Mouse (Mus musculus) ES-Bruce4 (cell line): ENCODE results near the gene Igdcc3. TPM values are rescaled to one million over a fixed set of nuclear protein-coding genes. Genes with fewer than 3 reads are reported as not detected.

Experiments
- H3K27ac ChIP-seq: 2 replicates; pipeline ENCODE4 v1.5.1; 2012; ENCODE audit warnings: low read length, inconsistent platforms; ENCODE audit not compliant: insufficient read depth
- H3K27me3 ChIP-seq: 2 replicates; pipeline ENCODE4 v1.6.1; 2012; ENCODE audit warnings: mild to moderate bottlenecking, low read length, inconsistent platforms; ENCODE audit not compliant: control insufficient read depth, poor library complexity, insufficient read depth, severe bottlenecking
- H3K36me3 ChIP-seq: 2 replicates; pipeline ENCODE4 v1.6.1; 2012; ENCODE audit warnings: inconsistent platforms, mild to moderate bottlenecking, low read length, moderate library complexity; ENCODE audit not compliant: control insufficient read depth, poor library complexity, insufficient read depth, severe bottlenecking
- H3K4me1 ChIP-seq: one replicate; pipeline ENCODE4 v1.8.1; 2011; ENCODE audit warnings: low read length; ENCODE audit not compliant: control insufficient read depth, insufficient read depth
- H3K4me3 ChIP-seq: 2 replicates; pipeline ENCODE4 v1.5.1; 2011; ENCODE audit warnings: low read depth, mild to moderate bottlenecking, low read length
- H3K9ac ChIP-seq: 2 replicates; pipeline ENCODE4 v1.6.1; 2012; ENCODE audit warnings: low read depth, mild to moderate bottlenecking, inconsistent platforms; ENCODE audit not compliant: poor library complexity, severe bottlenecking
- H3K9me3 ChIP-seq: replicated peaks from 2 replicates; pipeline ENCODE4 v1.6.1; 2012; ENCODE audit warnings: mild to moderate bottlenecking, low read length, inconsistent platforms; ENCODE audit not compliant: control insufficient read depth, poor library complexity, insufficient read depth, severe bottlenecking
- CTCF ChIP-seq: IDR thresholded peaks from one replicate; pipeline ENCODE4 v1.8.1; 2011; ENCODE audit warnings: low read depth, low read length
- EP300 ChIP-seq: IDR thresholded peaks from 2 replicates; pipeline ENCODE4 v1.6.1; 2011; ENCODE audit warnings: low read depth, low read length; ENCODE audit not compliant: insufficient read depth
- POLR2A ChIP-seq: IDR thresholded peaks from one replicate; pipeline ENCODE4 v1.8.1; 2011; ENCODE audit warnings: low read length; ENCODE audit not compliant: insufficient read depth
- polyA plus RNA-seq: library from polyadenylated mRNA; stranded (reverse); fragments of >200 nt; gene quantifications from 2 replicates; pipeline ENCODE4 v1.2.4, GENCODE M21; 2011; ENCODE audit warnings: low read depth; ENCODE audit not compliant: missing spikeins, insufficient read depth, insufficient read length

Gene Igdcc3
- polyA plus RNA-seq, 1 experiment, result 8.9 TPM

DNA sequence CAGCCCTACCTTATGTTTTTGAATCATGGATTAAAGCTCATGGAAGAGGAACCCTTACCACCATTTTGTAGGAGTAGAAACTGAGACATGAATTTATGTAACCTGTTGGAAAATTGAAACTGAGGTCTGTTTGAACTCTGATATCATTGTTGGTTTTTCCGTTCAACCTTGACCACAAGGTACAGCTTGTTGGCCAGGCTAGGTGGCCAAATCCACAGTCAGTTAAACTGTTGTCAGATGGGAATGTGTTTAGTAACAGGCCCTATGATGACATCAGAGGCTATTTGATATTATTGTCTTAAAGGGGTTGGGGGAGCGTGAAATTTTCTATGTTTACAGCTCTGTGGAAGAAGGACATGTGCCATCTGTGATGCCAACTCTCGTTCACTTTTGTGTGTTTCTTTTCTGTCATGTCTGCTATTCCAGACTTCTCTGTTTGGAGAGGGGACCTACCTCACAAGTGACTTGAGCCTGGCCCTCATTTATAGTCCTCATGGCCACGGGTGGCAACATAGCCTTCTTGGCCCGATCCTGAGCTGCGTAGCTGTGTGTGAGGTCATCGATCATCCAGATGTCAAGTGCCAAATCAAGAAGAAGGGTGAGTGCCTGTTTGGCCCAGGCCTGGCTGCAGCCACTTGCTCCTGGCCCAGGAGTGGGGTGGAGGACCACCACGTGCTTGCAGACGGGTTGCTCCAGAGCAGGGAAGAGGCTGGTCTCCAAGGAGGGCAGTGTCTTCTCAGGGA is 92.4 kb downstream of the Igdcc3 start:
- no peaks in the 10 kb centered on the region for H3K27me3 ChIP-seq
- H3K4me1 ChIP-seq, result no peaks in the 10 kb centered on the region
- H3K9me3 ChIP-seq, result no peaks in the 10 kb centered on the region
- H3K36me3 ChIP-seq, result no peaks in the 10 kb centered on the region
- TF ChIP-seq EP300 (no peak), CTCF (no peak), POLR2A (no peak)
- no peak overlapping the region for H3K4me3 ChIP-seq
- no peak overlapping the region for H3K27ac ChIP-seq
- H3K9ac ChIP-seq, result no peak overlapping the region

GRCm38 (mm10) chr9:65234734-65235133 is 93.7 kb downstream of the Igdcc3 start:
- no peaks in the 10 kb centered on the region for H3K9me3 ChIP-seq
- H3K36me3 ChIP-seq, result no peaks in the 10 kb centered on the region
- H3K27ac ChIP-seq, result no peak overlapping the region
- no peaks in the 10 kb centered on the region for H3K4me1 ChIP-seq
- no peaks in the 10 kb centered on the region for H3K27me3 ChIP-seq
- no peak overlapping the region for H3K9ac ChIP-seq
- no peak for TF ChIP-seq POLR2A
- TF ChIP-seq CTCF, result no peak
- TF ChIP-seq EP300, result no peak
- no peak overlapping the region for H3K4me3 ChIP-seq

Other genes with a start within 250 kb of the Igdcc3 start
- gene Slc24a1, start 189.6 kb upstream of the Igdcc3 start, polyA plus RNA-seq, result 0.76 and 0.79 TPM in 2 replicates
- gene Ints14, start 180.3 kb upstream of the Igdcc3 start, polyA plus RNA-seq, result 26.3 and 28.9 TPM in 2 replicates
- 31.2 and 31.6 TPM in 2 replicates for gene Hacd3, start 119.5 kb upstream of the Igdcc3 start, polyA plus RNA-seq
- 44.5 and 45.2 TPM in 2 replicates for gene Dpp8, start 108.8 kb upstream of the Igdcc3 start, polyA plus RNA-seq
- 15.5 and 17.5 TPM in 2 replicates for gene Igdcc4, start 39.7 kb upstream of the Igdcc3 start, polyA plus RNA-seq
- 5.7 and 7.1 TPM in 2 replicates for gene Parp16, start 54.2 kb downstream of the Igdcc3 start, polyA plus RNA-seq
- gene Cilp, start 124.0 kb downstream of the Igdcc3 start, polyA plus RNA-seq, result 0.15 and 0.17 TPM in 2 replicates
- gene Clpx, start 153.1 kb downstream of the Igdcc3 start, polyA plus RNA-seq, result 29.6 and 31.5 TPM in 2 replicates
- 31.1 and 37.7 TPM in 2 replicates for gene Pdcd7, start 204.9 kb downstream of the Igdcc3 start, polyA plus RNA-seq
- 1.5 and 1.8 TPM in 2 replicates for gene Ubap1l, start 219.9 kb downstream of the Igdcc3 start, polyA plus RNA-seq